Mouse (Mus musculus) forebrain, embryonic 12.5 days (tissue): Measurements from ENCODE around the gene Entpd5. TPM values are rescaled to one million over a fixed set of nuclear protein-coding genes. Genes with fewer than 3 reads are reported as not detected.

Experiments used
- ATAC-seq: fragments of 200-750 bp; cut with Nextera tagmentation; 2 replicates; pipeline ENCODE4 v1.8.0; 2017; ENCODE audit warnings: moderate TSS enrichment; ENCODE audit not compliant: low FRiP score
- H3K27ac ChIP-seq: fragments of 300-500 bp; sonication (generic); 2 replicates; pipeline ENCODE4 v1.5.1; 2016; ENCODE audit warnings: mild to moderate bottlenecking
- H3K27me3 ChIP-seq: fragments of 300-500 bp; sonication (generic); 2 replicates; pipeline ENCODE4 v1.6.1; 2016; ENCODE audit warnings: mild to moderate bottlenecking
- H3K36me3 ChIP-seq: fragments of 300-500 bp; sonication (generic); replicated peaks from 2 replicates; pipeline ENCODE4 v1.6.1; 2016; ENCODE audit warnings: mild to moderate bottlenecking
- H3K4me1 ChIP-seq: fragments of 300-500 bp; sonication (generic); 2 replicates; pipeline ENCODE4 v1.6.1; 2016
- H3K4me2 ChIP-seq: fragments of 300-500 bp; sonication (generic); 2 replicates; pipeline ENCODE4 v1.6.1; 2016; ENCODE audit warnings: mild to moderate bottlenecking, moderate library complexity
- H3K4me3 ChIP-seq: fragments of 300-500 bp; sonication (generic); replicated peaks from 2 replicates; pipeline ENCODE4 v1.5.1; 2016; ENCODE audit warnings: mild to moderate bottlenecking
- H3K9ac ChIP-seq: fragments of 300-500 bp; sonication (generic); 2 replicates; pipeline ENCODE4 v1.6.1; 2016; ENCODE audit warnings: mild to moderate bottlenecking
- H3K9me3 ChIP-seq: fragments of 300-500 bp; sonication (generic); 2 replicates; pipeline ENCODE4 v1.6.1; 2016
- WGBS: fragments of 180-500 bp; shearing (Covaris S2); methylation state at CpG from one replicate; pipeline ENCODE4 v1.1.7; 2016; 5-methylcytosine and 5-hydroxymethylcytosine counted together
- polyA plus RNA-seq: library from polyadenylated mRNA; unstranded; fragments of >200 nt; fragmentation: Nextera tagmentation; extraction: Ambion mirVana; gene quantifications from 2 replicates; pipeline ENCODE4 v1.2.1, GENCODE M21; 2016

The Entpd5 gene
- polyA plus RNA-seq = 11.0 and 13.8 TPM in 2 replicates

DNA sequence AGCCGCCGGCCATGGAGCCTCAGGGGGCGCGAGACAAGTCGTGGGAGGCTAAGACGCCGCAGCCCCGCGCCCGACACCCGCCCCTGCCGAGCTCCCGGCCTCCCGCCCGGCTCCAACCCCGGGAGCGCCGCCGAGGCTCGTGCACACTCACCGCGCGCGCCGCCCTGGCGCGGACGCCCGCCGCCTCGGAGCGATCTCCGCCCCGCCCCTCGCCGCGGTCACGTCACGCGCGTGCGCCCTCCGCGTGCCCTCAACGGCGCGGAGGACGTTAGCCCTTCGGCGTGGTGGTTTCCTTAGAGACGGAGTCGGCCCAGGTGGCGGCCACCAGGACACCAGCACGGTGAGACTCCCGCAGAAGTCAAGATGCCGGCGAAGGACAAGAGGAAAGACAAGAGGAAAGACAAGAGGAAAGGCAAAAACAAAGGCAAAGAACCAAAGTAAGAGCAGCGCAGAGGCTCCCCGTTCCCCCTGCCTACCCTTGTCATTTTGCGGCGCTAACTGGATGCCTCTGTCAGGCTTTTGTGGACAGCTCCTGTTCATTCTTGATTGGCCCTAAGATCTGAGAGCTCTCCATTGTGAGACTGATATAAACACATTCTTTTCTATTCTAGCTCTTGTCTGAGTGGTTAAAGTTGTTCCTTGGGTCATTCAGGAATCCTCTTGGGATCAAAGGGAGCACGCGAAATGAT is at the start of gene Entpd5, which contains the start of gene Bbof1:
Gene Entpd5, minus strand, starts transcription at position 211 of the 689 bp plus-strand sequence.
Gene Bbof1, plus strand, starts transcription at position 253 of the 689 bp plus-strand sequence.
- Histone ChIP-seq H3K4me1 (peaks cover 11% of the 10 kb centered on the region), H3K36me3 (no peaks in the 10 kb centered on the region), H3K27me3 (no peaks in the 10 kb centered on the region), H3K9ac (peak within 1 kb of the TSS; percentile 70), H3K27ac (peak within 1 kb of the TSS; percentile 80), H3K4me2 (peak within 1 kb of the TSS; percentile 95), H3K9me3 (no peaks in the 10 kb centered on the region), H3K4me3 (peak within 1 kb of the TSS; percentile 60)
- ATAC-seq = peak; percentile 94
- under 1% methylated on average over 58 of the region's 63 CpGs for WGBS

DNA sequence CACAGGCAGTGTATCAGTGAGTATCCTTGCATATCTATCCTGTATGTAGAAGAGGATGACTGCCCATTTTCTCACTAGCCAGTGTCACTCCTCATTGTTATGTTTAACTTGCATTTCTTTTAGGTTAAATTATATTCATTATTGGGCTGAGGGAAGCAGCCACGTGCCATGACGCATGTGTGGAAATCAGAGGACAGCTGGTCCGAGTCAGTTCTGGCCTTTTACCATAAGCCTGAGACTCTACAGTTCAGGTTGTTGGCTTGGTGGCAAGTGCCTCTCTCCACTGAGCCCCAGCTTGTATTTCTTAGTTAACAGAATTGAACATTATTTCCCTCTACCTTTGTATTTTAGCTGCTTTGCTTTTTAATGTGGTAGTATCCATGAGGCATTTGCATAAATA is 48.1 kb upstream of the Entpd5 start:
- no peak overlapping the region for H3K4me3 ChIP-seq
- H3K4me2 ChIP-seq = no peak overlapping the region
- H3K9me3 ChIP-seq = no peaks in the 10 kb centered on the region
- no peak for ATAC-seq
- H3K9ac ChIP-seq = no peak overlapping the region
- 85% methylated on average over 3 of the region's 3 CpGs for WGBS
- no peak overlapping the region for H3K27ac ChIP-seq
- H3K4me1 ChIP-seq = peaks cover 12% of the 10 kb centered on the region
- H3K27me3 ChIP-seq = no peaks in the 10 kb centered on the region
- H3K36me3 ChIP-seq = peaks cover 33% of the 10 kb centered on the region

DNA sequence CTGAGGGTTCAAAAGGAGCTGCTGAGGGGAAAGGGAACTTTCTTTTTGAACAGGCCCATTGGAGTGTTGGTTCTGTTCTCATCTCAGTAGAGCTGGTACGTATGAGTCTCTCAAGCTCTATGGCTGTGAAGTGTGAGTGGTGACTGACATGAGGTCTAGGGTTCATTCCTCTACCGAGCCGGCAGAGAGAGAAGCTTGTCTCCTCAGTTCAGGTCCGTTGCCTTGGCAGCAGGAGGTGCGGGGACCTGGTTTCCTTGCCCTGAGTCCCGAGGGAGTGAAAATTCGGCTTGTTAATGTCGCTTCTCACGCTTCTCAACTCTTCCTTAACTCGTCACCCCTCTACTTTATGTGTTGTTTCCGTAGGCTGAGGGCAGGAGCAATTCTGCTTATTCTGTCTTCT is 43.0 kb upstream of the Entpd5 start:
- Histone ChIP-seq H3K4me1 (peaks cover 21% of the 10 kb centered on the region), H3K4me3 (peak overlapping the region; percentile 68), H3K9ac (peak overlapping the region; percentile 65), H3K4me2 (peak overlapping the region; percentile 96), H3K27ac (0 out of 2 replicates have a peak overlapping the region, but pooled peaks have one; percentile 50), H3K9me3 (no peaks in the 10 kb centered on the region), H3K27me3 (peaks cover 3% of the 10 kb centered on the region; the same call in 1 of the 2 replicates), H3K36me3 (peaks cover 4% of the 10 kb centered on the region; the same call in 1 of the 2 replicates)
- WGBS = under 1% methylated on average over 11 of the region's 11 CpGs
- no peak for ATAC-seq

DNA sequence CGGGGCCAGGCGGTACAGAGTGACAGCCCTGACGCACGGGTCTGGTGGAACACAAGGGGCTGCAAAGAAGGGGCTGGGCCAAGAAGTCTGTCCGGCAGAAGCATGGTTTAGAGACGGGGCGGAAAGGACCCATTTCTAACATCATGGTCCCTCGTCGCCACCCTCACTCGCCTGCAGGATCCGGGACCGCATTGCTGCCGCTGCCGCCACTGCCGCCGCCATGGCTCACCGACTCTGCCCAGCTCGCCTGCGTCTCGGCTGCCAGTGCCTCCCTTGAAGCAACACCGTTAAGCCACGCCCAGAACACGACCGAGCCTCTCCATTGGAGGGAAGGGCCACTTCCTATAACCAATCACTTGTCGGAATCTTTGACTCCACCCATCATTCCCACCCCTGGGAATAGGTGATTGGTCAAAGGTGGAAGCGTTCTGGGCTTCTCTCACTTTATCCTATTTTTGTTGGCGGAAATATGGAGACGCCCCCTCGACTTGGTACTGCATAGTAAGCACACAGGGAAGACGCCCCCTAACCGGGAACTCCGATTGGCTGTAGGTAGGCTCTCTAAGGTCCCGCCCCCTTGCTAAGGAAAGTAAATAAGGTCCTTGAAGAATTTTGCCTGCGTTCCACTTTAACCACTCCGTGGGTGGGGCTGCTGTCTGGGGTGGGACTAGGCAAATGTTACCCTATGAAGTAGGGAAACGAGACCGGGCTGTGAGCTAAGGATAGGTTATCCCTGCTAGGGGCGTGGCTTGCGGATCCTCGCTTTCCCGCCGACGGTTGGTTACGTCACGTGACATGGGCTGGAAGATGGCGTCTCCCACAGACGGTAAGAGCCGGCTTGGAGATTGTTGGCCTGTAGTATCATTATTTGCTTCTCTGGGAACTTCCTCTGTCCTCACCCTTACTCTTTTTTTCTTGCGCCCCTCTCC is 42.2 kb upstream of the Entpd5 start, which contains the start of the genes Aldh6a1 and Lin52:
Gene Aldh6a1, minus strand, starts transcription at position 287 of the 929 bp plus-strand sequence.
Gene Lin52, plus strand, starts transcription at position 705 of the 929 bp plus-strand sequence.
- peak within 1 kb of the TSS; percentile 50; the same call in 1 of the 2 replicates for H3K27ac ChIP-seq
- H3K4me1 ChIP-seq = peaks cover 21% of the 10 kb centered on the region
- peak within 1 kb of the TSS; percentile 96 for H3K4me2 ChIP-seq
- H3K9ac ChIP-seq = peak within 1 kb of the TSS; percentile 65
- WGBS = under 1% methylated on average over 49 of the region's 49 CpGs
- peak; percentile 99 for ATAC-seq
- H3K27me3 ChIP-seq = peaks cover 10% of the 10 kb centered on the region; the same call in 1 of the 2 replicates
- peak within 1 kb of the TSS; percentile 68 for H3K4me3 ChIP-seq
- no peaks in the 10 kb centered on the region for H3K9me3 ChIP-seq
- 0 out of 2 replicates have a peak, but pooled peaks cover 3% of the 10 kb centered on the region for H3K36me3 ChIP-seq

DNA sequence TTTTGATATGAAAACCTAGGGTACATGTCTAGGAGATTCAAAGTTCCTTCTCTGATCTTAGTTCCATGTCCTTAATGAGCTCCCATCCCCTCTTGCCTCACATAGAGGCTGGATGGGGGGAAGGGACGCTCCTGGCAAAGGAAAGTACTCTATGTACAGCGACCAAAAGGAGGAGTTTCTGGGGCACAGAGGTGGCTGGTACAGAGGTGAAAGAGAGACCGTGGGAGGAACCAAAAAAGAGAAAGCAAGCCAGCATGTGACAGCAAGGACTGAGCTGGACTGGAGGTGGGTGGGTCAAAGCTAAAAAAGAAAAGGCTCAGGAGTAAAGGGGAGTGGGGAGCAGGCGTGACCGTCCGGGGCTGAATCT is 41.5 kb upstream of the Entpd5 start:
- Histone ChIP-seq H3K9ac (peak overlapping the region; percentile 38), H3K4me2 (peak overlapping the region; percentile 82), H3K9me3 (no peaks in the 10 kb centered on the region), H3K36me3 (0 out of 2 replicates have a peak, but pooled peaks cover 3% of the 10 kb centered on the region), H3K4me1 (peaks cover 21% of the 10 kb centered on the region), H3K27me3 (peaks cover 13% of the 10 kb centered on the region; the same call in 1 of the 2 replicates), H3K4me3 (peak overlapping the region; percentile 68), H3K27ac (peak overlapping the region; percentile 47; the same call in 1 of the 2 replicates)
- 0% methylated on average over 6 of the region's 6 CpGs for WGBS
- ATAC-seq = no peak

DNA sequence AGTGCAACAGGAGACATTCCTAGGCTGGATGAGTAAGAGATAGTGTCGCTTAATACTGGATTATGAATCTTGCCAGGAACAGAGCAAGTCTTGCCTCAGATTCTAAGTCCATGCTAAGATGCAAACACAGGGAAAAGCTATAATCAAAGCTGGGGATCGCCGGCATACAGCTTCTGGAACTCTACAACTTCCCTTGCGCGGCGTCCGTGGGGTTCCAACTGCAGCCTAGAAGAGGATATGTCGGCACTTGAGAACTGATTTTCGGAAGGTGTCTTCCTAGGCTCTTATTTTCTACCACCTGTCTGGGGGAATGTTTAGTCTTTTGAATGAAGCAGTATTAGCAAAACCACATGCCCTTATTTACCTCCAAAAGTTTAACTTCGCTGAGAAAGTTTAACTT is 41.1 kb upstream of the Entpd5 start:
- Histone ChIP-seq H3K27me3 (peaks cover 13% of the 10 kb centered on the region; the same call in 1 of the 2 replicates), H3K4me1 (peaks cover 21% of the 10 kb centered on the region), H3K9me3 (no peaks in the 10 kb centered on the region), H3K27ac (no peak overlapping the region), H3K9ac (peak overlapping the region; percentile 38; the same call in 1 of the 2 replicates), H3K4me2 (peak overlapping the region; percentile 82), H3K4me3 (peak overlapping the region; percentile 68; the same call in 1 of the 2 replicates), H3K36me3 (0 out of 2 replicates have a peak, but pooled peaks cover 3% of the 10 kb centered on the region)
- WGBS = 50% methylated on average over 10 of the region's 10 CpGs
- no peak for ATAC-seq

DNA sequence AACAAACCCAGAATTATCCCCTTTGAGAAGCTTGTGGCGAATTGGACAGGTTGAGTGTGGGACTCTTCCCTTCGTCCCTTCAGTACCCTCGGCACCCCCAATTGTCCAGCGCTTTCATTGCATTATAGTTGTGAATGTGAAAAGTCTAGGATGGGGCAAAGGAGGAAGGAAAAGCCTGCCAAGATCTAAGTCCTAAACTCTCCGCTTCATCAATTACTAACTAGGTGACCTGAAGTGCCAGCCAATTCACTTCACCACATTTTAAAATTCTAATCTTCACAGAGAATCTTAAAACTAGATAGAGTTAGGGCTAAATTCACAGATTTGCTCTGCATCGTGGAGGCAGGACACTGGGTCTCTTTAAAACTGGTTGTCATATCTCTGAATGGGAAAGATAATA is 39.4 kb upstream of the Entpd5 start:
- H3K27ac ChIP-seq = no peak overlapping the region
- H3K4me2 ChIP-seq = no peak overlapping the region
- no peak overlapping the region for H3K4me3 ChIP-seq
- H3K4me1 ChIP-seq = peaks cover 21% of the 10 kb centered on the region
- WGBS = 81% methylated on average over 6 of the region's 6 CpGs
- no peaks in the 10 kb centered on the region for H3K36me3 ChIP-seq
- peaks cover 13% of the 10 kb centered on the region; the same call in 1 of the 2 replicates for H3K27me3 ChIP-seq
- H3K9me3 ChIP-seq = no peaks in the 10 kb centered on the region
- H3K9ac ChIP-seq = no peak overlapping the region
- ATAC-seq = no peak

DNA sequence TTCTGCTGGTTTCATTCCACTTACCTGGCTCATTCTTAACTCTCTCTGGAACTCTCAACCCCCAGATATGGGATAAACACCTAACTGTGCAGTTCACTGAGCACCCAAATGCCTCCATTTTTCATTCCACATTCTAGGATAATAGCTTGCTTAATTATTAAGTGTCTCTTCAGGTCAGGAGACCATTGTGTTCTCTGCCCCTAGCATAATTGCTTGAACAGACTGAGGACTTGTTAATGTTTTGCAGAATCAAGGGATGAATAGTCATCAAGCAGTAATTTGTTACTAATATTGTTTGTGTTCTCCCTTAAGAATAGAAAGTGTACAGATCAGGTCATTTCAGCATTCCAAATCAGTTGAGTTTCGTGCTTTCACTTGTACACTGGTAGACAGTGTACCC is 38.6 kb upstream of the Entpd5 start:
- no peak overlapping the region for H3K9ac ChIP-seq
- H3K27ac ChIP-seq = no peak overlapping the region
- 69% methylated on average over 1 of the region's 1 CpGs for WGBS
- H3K36me3 ChIP-seq = no peaks in the 10 kb centered on the region
- peaks cover 14% of the 10 kb centered on the region for H3K4me1 ChIP-seq
- H3K4me3 ChIP-seq = no peak overlapping the region
- peaks cover 13% of the 10 kb centered on the region; the same call in 1 of the 2 replicates for H3K27me3 ChIP-seq
- H3K9me3 ChIP-seq = no peaks in the 10 kb centered on the region
- no peak for ATAC-seq
- H3K4me2 ChIP-seq = no peak overlapping the region

DNA sequence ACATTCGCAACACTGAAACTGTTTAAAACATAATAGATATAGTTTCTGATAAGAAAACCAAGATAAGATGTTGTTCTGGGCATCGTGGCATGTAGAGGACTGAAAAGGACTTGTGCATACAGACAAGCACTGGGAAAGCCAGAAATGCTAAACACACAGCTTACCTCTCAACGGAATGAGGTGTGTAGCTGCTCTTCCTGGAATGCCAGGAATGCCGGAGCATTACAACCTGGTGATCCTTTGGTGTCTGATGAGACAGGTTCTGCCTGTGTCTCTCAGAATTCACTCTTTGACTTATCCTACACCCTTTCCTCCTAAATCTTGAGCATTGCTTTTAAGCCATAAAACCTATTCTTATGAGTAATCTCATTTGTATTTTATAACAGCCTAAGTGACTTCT is 33.7 kb upstream of the Entpd5 start:
- Histone ChIP-seq H3K4me3 (no peak overlapping the region), H3K27me3 (peaks cover 9% of the 10 kb centered on the region; the same call in 1 of the 2 replicates), H3K9me3 (no peaks in the 10 kb centered on the region), H3K4me1 (no peaks in the 10 kb centered on the region), H3K27ac (no peak overlapping the region), H3K36me3 (no peaks in the 10 kb centered on the region), H3K4me2 (no peak overlapping the region), H3K9ac (no peak overlapping the region)
- WGBS = 76% methylated on average over 4 of the region's 4 CpGs
- ATAC-seq = no peak

DNA sequence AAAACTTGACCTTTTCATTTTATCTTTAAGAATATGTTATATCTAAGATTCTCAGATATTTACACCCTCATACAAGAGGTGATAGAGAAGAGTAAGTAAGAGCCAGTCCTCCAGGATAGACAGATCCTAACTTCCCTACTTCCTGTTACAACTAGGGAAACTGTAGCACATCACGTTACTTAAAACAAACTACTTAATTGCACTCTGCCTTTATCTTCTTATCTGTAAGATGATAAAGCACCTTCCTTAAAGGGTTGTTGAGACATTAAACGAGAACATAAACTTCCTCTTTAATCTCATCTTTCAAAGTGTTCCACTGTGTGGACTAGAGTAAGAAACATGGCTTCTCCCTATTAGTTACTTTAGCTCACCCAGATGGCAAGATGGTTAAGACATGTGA is 29.9 kb upstream of the Entpd5 start:
- 88% methylated on average over 2 of the region's 2 CpGs for WGBS
- ATAC-seq = no peak
- Histone ChIP-seq H3K9ac (no peak overlapping the region), H3K9me3 (no peaks in the 10 kb centered on the region), H3K4me3 (no peak overlapping the region), H3K4me1 (no peaks in the 10 kb centered on the region), H3K4me2 (no peak overlapping the region), H3K27me3 (no peaks in the 10 kb centered on the region), H3K27ac (no peak overlapping the region), H3K36me3 (no peaks in the 10 kb centered on the region)

DNA sequence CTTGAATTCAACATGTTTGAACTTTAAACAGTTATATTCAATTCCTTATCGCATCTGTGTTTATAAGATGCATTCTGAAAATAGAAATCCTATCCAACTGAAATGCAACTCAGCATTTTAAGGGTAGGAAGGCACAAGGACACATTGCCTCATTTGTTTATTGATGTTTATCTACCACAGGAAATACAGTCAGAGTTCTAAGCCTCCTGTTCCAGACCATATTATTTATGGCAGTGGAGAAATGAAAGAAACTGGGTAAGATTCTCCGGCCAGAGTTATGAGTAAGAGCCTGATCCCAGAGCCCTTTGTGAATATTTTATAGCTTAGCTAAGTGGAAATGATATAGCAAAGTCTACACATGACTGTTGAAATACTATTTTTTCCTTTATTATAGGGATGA is 21.0 kb upstream of the Entpd5 start:
- no peak overlapping the region for H3K27ac ChIP-seq
- no peak overlapping the region for H3K4me2 ChIP-seq
- no peaks in the 10 kb centered on the region for H3K36me3 ChIP-seq
- H3K4me3 ChIP-seq = no peak overlapping the region
- WGBS = 95% methylated on average over 2 of the region's 2 CpGs
- no peak overlapping the region for H3K9ac ChIP-seq
- no peaks in the 10 kb centered on the region for H3K4me1 ChIP-seq
- no peaks in the 10 kb centered on the region for H3K27me3 ChIP-seq
- ATAC-seq = no peak
- no peaks in the 10 kb centered on the region for H3K9me3 ChIP-seq

DNA sequence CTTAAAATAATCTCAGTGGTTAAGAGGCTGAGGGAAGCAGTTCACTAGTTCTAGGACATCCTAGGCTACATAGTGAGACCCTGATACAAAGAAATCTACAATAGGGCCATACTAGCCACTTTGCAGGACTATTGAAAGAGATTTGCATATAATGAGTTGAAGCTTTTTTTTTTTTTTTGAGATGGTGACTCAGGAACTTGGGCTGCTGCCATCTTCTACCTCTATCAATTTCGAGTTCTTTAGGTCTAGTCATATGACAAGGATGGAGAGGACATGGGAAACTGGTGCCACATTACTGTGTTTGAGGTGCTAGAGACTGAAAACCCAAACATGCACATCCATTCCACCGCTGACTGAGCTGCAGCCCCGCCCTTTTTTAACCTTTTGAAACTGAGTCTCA is 15.2 kb upstream of the Entpd5 start:
- no peaks in the 10 kb centered on the region for H3K36me3 ChIP-seq
- no peaks in the 10 kb centered on the region for H3K27me3 ChIP-seq
- no peak overlapping the region for H3K27ac ChIP-seq
- H3K9ac ChIP-seq = no peak overlapping the region
- no peaks in the 10 kb centered on the region for H3K9me3 ChIP-seq
- WGBS = 59% methylated on average over 3 of the region's 3 CpGs
- no peak overlapping the region for H3K4me2 ChIP-seq
- ATAC-seq = no peak
- no peak overlapping the region for H3K4me3 ChIP-seq
- H3K4me1 ChIP-seq = no peaks in the 10 kb centered on the region
